Mouse (Mus musculus): ENCODE measurements around the gene Tcirg1. TPM values are rescaled to one million over a fixed set of nuclear protein-coding genes. Genes with fewer than 3 reads are reported as not detected.

Tcirg1 gene
- polyA plus RNA-seq, 1 experiment from 2014 or later = 56.8 TPM

DNA sequence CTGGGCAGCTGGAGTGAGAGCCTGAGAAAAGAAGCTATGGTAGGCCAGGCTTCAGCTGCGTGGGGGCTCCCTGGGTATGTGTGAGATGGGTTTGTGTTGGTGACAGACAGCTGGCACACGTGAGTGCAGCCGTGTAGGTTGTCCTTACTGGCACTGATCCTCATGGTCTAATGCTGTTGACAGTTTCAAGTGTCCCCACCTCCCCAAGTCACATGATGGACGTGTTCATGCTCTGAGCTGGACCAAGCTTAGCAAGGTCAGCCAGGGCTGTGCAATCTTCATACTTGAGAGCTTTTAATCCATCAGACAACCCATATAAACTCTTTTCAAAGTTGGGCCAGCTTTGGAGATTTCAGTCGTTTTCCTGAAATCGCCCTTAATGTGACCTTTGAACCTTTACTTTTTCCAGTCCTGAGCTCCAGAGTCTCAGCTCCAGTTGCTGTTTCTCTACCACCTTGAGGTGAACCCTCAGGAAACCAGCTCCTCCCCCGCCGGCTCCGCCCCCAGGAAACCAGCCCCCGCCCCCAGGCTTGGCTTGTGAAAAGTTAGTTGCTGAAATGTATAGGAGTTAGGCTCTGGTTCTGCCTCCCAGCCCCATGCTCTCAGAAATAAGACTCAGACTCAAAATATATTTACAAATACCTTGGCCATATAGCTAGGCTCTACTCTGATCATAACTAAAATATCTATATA lies 39.1 kb upstream of the Tcirg1 start:
- 20% methylated on average over 10 of the region's 10 CpGs for WGBS
- ATAC-seq (ENCODE audit: low read depth) = no peak

DNA sequence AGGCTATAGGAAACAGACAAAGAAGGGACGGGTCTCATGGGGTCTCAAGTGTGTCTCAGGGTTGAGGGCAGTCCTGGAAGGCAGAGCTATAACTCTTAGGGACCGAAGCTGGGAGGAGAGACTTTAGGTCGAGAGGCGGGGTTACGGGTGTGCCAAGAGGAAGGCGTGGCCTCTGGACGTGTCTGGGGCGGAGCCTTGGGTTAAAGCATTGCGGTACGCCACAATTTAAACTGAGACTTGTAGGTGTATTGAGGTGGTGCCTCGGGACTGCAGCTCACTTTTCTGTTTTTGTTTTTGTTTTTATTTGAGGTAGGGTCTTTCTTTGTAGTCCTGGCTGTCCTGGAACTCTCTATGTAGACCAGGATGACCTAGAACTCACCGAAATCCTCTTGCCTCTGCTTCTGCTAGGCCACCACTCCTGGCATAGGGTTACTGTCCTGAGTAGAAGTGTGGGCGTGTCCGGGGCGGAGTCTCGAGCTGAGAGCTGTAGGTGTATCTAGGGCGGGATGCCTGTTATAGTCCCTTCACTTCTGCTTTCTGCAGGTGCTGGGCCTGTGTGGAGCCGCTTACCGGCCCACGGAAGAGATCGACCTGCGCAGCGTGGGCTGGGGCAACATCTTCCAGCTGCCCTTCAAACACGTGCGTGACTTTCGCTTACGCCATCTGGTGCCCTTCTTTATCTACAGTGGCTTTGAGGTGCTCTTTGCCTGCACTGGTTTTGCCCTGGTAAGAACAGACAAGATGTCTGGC lies 36.2 kb upstream of the Tcirg1 start:
- 23% methylated on average over 27 of the region's 27 CpGs for WGBS
- H3K36me3 ChIP-seq (ENCODE audit: control insufficient read depth, insufficient read depth, low read length) = no peaks in the 10 kb centered on the region
- H3K9me3 ChIP-seq (ENCODE audit: control insufficient read depth, low read length) = no peaks in the 10 kb centered on the region
- no peak overlapping the region for H3K27ac ChIP-seq (ENCODE audit: low read length)
- peak overlapping the region; percentile 49 for H3K4me2 ChIP-seq (ENCODE audit: low read depth, low read length)
- H3K4me1 ChIP-seq (replicated peaks; ENCODE audit: control insufficient read depth, insufficient read depth, low read length) = 0 out of 2 replicates have a peak, but pooled peaks cover 3% of the 10 kb centered on the region
- peak; percentile 55; the same call in 1 of the 2 replicates for ATAC-seq (ENCODE audit: low read depth)
- H3K9ac ChIP-seq (ENCODE audit: low read length) = 0 out of 2 replicates have a peak overlapping the region, but pooled peaks have one; percentile 32
- no peaks in the 10 kb centered on the region for H3K27me3 ChIP-seq (ENCODE audit: control insufficient read depth, insufficient read depth, low read depth, low read length)
- H3K4me3 ChIP-seq (ENCODE audit: low read length) = peak overlapping the region; percentile 19; the same call in 1 of the 2 replicates

More for the DNA sequence above, 39.1 kb upstream of the Tcirg1 start:
- no peak overlapping the region for H3K4me2 ChIP-seq (ENCODE audit: low read depth, low read length)
- no peak overlapping the region for H3K27ac ChIP-seq (ENCODE audit: low read length)
- H3K4me1 ChIP-seq (replicated peaks; ENCODE audit: control insufficient read depth, insufficient read depth, low read length) = 0 out of 2 replicates have a peak, but pooled peaks cover 3% of the 10 kb centered on the region
- no peaks in the 10 kb centered on the region for H3K36me3 ChIP-seq (ENCODE audit: control insufficient read depth, insufficient read depth, low read length)
- no peak overlapping the region for H3K9ac ChIP-seq (ENCODE audit: low read length)
- H3K27me3 ChIP-seq (ENCODE audit: control insufficient read depth, insufficient read depth, low read depth, low read length) = no peaks in the 10 kb centered on the region
- H3K4me3 ChIP-seq (ENCODE audit: low read length) = no peak overlapping the region
- H3K9me3 ChIP-seq (ENCODE audit: control insufficient read depth, low read length) = no peaks in the 10 kb centered on the region

DNA sequence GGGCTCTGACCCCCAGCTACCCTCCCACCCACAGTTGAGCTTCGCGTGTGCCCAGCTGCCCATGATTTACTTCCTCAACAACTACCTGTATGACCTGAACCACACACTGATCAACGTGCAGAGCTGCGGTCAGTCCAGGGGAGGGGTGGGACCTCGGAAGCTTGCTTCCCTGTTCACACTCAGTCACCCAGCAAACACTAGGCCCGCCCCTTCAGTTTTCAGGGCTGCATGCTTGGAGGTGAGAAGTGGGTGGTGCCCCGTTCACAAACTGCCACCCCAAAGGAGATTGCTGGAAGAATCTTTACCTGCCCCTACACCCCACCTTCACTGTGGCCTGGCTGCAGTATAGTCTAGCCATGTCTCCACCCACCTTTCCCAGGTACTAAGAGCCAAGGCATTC lies 35.4 kb upstream of the Tcirg1 start:
- Histone ChIP-seq H3K4me2 (ENCODE audit: low read depth, low read length) (no peak overlapping the region), H3K9me3 (ENCODE audit: control insufficient read depth, low read length) (no peaks in the 10 kb centered on the region), H3K4me1 (replicated peaks; ENCODE audit: control insufficient read depth, insufficient read depth, low read length) (0 out of 2 replicates have a peak, but pooled peaks cover 3% of the 10 kb centered on the region), H3K9ac (ENCODE audit: low read length) (no peak overlapping the region), H3K4me3 (ENCODE audit: low read length) (no peak overlapping the region), H3K27me3 (ENCODE audit: control insufficient read depth, insufficient read depth, low read depth, low read length) (no peaks in the 10 kb centered on the region), H3K27ac (ENCODE audit: low read length) (no peak overlapping the region), H3K36me3 (ENCODE audit: control insufficient read depth, insufficient read depth, low read length) (no peaks in the 10 kb centered on the region)
- no peak for ATAC-seq (ENCODE audit: low read depth)
- WGBS = 78% methylated on average over 7 of the region's 7 CpGs

DNA sequence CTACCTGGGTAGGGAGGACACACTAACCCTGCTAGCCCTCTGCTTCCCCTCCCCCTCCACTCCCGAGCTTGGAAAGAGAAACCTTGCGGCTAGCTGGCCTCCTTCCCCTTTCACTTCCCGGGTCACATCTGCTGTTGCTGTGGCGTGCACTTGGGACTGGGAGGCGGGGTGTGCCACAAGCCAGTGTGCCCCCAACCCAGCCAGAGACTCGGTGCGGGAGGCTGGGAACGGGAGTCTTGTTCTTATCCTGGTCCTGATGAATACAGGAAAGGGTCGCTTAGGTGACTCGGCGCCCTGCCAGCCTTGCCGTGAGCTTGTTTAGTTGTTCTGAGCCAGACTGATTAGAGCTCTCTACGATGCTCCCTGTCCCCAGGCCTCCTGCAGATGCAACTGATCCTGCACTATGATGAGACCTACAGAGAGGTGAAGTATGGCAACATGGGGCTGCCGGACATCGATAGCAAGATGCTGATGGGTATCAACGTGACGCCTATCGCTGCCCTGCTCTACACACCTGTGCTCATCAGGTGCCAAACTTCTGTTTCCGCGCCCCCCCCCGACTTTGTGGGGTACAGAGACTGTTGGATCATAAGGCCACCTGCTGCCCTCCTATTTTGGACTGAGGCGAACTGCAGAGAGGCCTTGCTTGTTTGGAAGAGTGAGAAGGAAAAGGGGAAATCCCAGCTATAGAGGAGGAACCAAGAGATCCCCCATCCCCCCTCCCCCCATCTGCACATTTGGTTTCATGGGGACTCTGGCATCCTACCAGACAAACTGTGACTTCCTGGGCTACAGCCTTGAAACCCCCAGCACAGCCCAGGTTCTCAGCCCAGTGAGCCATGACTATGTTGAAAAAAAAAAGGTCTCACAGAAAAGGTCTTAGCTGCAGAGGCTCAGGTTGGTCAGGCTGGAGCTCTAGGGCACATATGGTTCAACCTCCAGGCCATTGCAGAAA lies 29.2 kb upstream of the Tcirg1 start:
- H3K9me3 ChIP-seq (ENCODE audit: control insufficient read depth, low read length) = no peaks in the 10 kb centered on the region
- H3K4me3 ChIP-seq (ENCODE audit: low read length) = peak overlapping the region; percentile 50
- no peaks in the 10 kb centered on the region for H3K36me3 ChIP-seq (ENCODE audit: control insufficient read depth, insufficient read depth, low read length)
- H3K27ac ChIP-seq (ENCODE audit: low read length) = no peak overlapping the region
- H3K4me1 ChIP-seq (replicated peaks; ENCODE audit: control insufficient read depth, insufficient read depth, low read length) = peaks cover 8% of the 10 kb centered on the region
- ATAC-seq (ENCODE audit: low read depth) = peak; percentile 35
- no peaks in the 10 kb centered on the region for H3K27me3 ChIP-seq (ENCODE audit: control insufficient read depth, insufficient read depth, low read depth, low read length)
- peak overlapping the region; percentile 67 for H3K9ac ChIP-seq (ENCODE audit: low read length)
- WGBS = 7% methylated on average over 22 of the region's 22 CpGs
- peak overlapping the region; percentile 84 for H3K4me2 ChIP-seq (ENCODE audit: low read depth, low read length)

DNA sequence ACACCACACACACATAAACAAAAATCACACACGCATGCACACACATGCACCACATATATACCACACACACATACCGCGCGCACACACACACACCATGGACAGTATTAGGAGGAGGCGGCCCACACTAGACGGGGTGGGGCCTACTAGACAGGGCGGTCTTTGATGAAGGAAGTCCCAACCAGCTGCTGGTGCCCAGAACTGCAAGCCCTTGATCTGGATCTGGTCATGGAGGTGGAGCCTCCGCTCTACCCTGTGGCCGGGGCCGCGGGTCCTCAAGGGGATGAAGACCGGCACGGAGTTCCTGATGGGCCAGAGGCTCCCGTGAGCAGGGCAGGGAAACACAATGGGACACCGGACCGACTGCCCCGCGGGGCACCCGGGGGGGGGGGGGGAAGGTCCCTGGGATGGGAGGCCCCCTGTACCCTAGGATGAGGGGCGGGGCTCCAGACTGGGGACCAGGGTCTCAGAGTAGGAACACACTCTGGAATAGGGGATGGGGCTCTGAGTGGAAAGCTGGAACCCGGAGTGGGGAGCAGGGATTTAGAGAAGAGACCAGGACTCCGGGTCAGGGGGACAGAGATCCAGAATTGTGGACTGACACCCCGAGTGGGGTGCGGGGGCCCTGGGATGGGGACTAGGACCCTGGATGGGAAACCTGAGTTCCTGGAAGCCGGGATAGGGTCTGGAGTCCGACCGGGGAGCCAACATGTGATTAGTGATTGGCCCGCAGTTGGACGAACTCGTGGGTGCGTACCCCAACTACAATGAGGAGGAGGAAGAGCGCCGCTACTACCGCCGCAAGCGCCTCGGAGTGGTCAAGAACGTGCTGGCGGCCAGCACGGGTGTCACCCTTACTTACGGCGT lies 28.3 kb upstream of the Tcirg1 start, which contains the start of gene Unc93b1:
Gene Unc93b1 (plus strand): TSS at position 155 of the 864 bp plus-strand sequence.
- H3K9me3 ChIP-seq (ENCODE audit: control insufficient read depth, low read length) = no peaks in the 10 kb centered on the region
- no peaks in the 10 kb centered on the region for H3K27me3 ChIP-seq (ENCODE audit: control insufficient read depth, insufficient read depth, low read depth, low read length)
- peak within 1 kb of the TSS; percentile 67 for H3K9ac ChIP-seq (ENCODE audit: low read length)
- no peak within 1 kb of the TSS for H3K27ac ChIP-seq (ENCODE audit: low read length)
- peak within 1 kb of the TSS; percentile 84 for H3K4me2 ChIP-seq (ENCODE audit: low read depth, low read length)
- H3K4me1 ChIP-seq (replicated peaks; ENCODE audit: control insufficient read depth, insufficient read depth, low read length) = peaks cover 14% of the 10 kb centered on the region
- H3K4me3 ChIP-seq (ENCODE audit: low read length) = peak within 1 kb of the TSS; percentile 50
- ATAC-seq (ENCODE audit: low read depth) = peak; percentile 91
- 4% methylated on average over 42 of the region's 42 CpGs for whole genome bisulfite sequencing
- H3K36me3 ChIP-seq (ENCODE audit: control insufficient read depth, insufficient read depth, low read length) = no peaks in the 10 kb centered on the region

DNA sequence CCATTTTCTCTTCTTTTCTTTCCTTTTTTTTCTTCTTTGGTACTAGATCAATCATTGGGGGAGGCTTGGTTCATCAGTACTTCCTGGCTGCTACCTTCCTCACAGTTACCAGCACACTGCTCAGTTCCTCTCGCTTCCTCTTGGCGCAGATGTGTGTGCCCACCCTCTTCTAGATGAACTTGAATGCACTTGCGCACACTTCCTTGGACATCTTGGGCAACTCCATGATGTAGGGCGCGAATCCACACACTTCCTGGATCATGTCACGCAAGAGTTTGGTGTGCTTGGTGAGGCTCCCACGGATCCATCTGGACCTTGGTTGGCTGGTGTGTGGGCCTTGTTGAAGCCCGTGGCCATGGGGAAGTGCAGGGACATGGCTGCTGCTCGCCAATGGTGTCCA lies 24.8 kb upstream of the Tcirg1 start:
- H3K9ac ChIP-seq (ENCODE audit: low read length) = no peak overlapping the region
- ATAC-seq (ENCODE audit: low read depth) = no peak
- no peaks in the 10 kb centered on the region for H3K27me3 ChIP-seq (ENCODE audit: control insufficient read depth, insufficient read depth, low read depth, low read length)
- no peak overlapping the region for H3K27ac ChIP-seq (ENCODE audit: low read length)
- H3K36me3 ChIP-seq (ENCODE audit: control insufficient read depth, insufficient read depth, low read length) = no peaks in the 10 kb centered on the region
- peaks cover 29% of the 10 kb centered on the region for H3K4me1 ChIP-seq (replicated peaks; ENCODE audit: control insufficient read depth, insufficient read depth, low read length)
- no peak overlapping the region for H3K4me3 ChIP-seq (ENCODE audit: low read length)
- WGBS = 80% methylated on average over 9 of the region's 9 CpGs
- no peak overlapping the region for H3K4me2 ChIP-seq (ENCODE audit: low read depth, low read length)
- no peaks in the 10 kb centered on the region for H3K9me3 ChIP-seq (ENCODE audit: control insufficient read depth, low read length)

DNA sequence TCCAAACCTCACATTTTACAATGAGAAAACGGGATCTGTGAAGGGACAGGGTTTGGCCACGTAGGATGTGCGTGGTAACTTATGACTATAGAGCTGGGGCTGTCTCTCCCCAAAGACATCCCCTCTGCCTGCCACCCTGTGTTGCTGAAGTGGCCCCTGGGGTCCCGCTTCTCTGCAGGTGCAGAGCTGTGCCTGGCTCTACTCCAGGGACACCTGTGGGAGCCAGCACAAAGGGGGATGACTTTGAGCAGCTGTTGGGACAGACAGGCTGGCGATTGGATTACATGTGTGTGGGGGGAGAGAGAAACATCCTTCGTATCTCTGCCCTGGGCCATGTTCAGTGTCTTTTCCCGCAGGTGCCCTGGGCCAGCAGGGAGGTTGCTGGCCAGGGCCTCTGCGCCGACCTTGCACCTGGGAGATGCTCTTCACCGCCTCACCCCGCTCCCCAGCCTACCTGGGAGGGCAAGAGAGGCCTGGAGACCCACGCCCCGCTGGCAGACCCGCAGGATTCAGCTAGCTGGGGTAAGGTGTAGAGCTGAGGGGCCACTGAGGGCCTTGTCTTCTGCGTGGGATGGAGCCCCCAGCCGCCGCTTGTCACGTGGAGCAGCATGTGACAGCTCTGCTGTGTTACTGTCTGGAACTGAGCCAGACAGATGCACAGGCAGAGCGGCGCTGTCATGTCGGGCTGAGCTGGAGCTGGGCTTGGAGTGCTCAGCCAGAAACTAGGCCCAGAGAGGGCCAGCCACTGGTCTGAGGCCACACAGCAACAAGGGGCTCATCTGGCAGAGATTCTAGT lies 23.5 kb upstream of the Tcirg1 start:
- H3K9me3 ChIP-seq (ENCODE audit: control insufficient read depth, low read length) = no peaks in the 10 kb centered on the region
- no peak overlapping the region for H3K4me2 ChIP-seq (ENCODE audit: low read depth, low read length)
- H3K4me3 ChIP-seq (ENCODE audit: low read length) = no peak overlapping the region
- H3K9ac ChIP-seq (ENCODE audit: low read length) = peak overlapping the region; percentile 30; the same call in 1 of the 2 replicates
- H3K36me3 ChIP-seq (ENCODE audit: control insufficient read depth, insufficient read depth, low read length) = no peaks in the 10 kb centered on the region
- no peak for ATAC-seq (ENCODE audit: low read depth)
- H3K27me3 ChIP-seq (ENCODE audit: control insufficient read depth, insufficient read depth, low read depth, low read length) = no peaks in the 10 kb centered on the region
- WGBS = 60% methylated on average over 21 of the region's 21 CpGs
- H3K27ac ChIP-seq (ENCODE audit: low read length) = peak overlapping the region; percentile 90
- peaks cover 27% of the 10 kb centered on the region for H3K4me1 ChIP-seq (replicated peaks; ENCODE audit: control insufficient read depth, insufficient read depth, low read length)

Data from lung, embryonic 16.5 days (tissue).